Mouse (Mus musculus) hindbrain, postnatal 0 days (tissue): Measurements from ENCODE around the gene Tmem11. TPM values are rescaled to one million over a fixed set of nuclear protein-coding genes. Genes with fewer than 3 reads are reported as not detected.

Experiments
- ATAC-seq: fragments of 200-750 bp; cut with Nextera tagmentation; 2 replicates; pipeline ENCODE4 v1.8.0; 2017; ENCODE audit warnings: mild to moderate bottlenecking, moderate TSS enrichment, moderate library complexity
- DNase-seq: peaks from one replicate; pipeline ENCODE4 v3.0.0-alpha.2; 2015; ENCODE audit warnings: low spot score
- H3K27ac ChIP-seq: fragments of 300-500 bp; sonication (generic); 2 replicates; pipeline ENCODE4 v1.5.1; 2014; ENCODE audit warnings: mild to moderate bottlenecking
- H3K27me3 ChIP-seq: fragments of 300-500 bp; sonication (generic); 2 replicates; pipeline ENCODE4 v1.6.1; 2014; ENCODE audit warnings: low read length, mixed read lengths; ENCODE audit not compliant: insufficient read depth
- H3K36me3 ChIP-seq: fragments of 300-500 bp; sonication (generic); 2 replicates; pipeline ENCODE4 v1.6.1; 2014; ENCODE audit warnings: low read length, mixed read lengths; ENCODE audit not compliant: insufficient read depth
- H3K4me1 ChIP-seq: fragments of 300-500 bp; sonication (generic); 2 replicates; pipeline ENCODE4 v1.6.1; 2014; ENCODE audit warnings: antibody characterized with exemption, low read length, mixed read lengths; ENCODE audit not compliant: insufficient read depth
- H3K4me2 ChIP-seq: fragments of 300-500 bp; sonication (generic); 2 replicates; pipeline ENCODE4 v1.6.1; 2014; ENCODE audit warnings: low read depth, mild to moderate bottlenecking, low read length, moderate library complexity, mixed read lengths
- H3K4me3 ChIP-seq: fragments of 300-500 bp; sonication (generic); 2 replicates; pipeline ENCODE4 v1.5.1; 2014; ENCODE audit warnings: low read length
- H3K9ac ChIP-seq: fragments of 300-500 bp; sonication (generic); replicated peaks from 2 replicates; pipeline ENCODE4 v1.6.1; 2014; ENCODE audit warnings: mild to moderate bottlenecking, low read length, moderate library complexity, mixed read lengths
- H3K9me3 ChIP-seq: fragments of 300-500 bp; sonication (generic); 2 replicates; pipeline ENCODE4 v1.6.1; 2016; ENCODE audit warnings: low read length, mixed read lengths
- CTCF ChIP-seq: IDR thresholded peaks from 2 replicates; pipeline ENCODE4 v1.5.1; 2016; ENCODE audit warnings: antibody characterized with exemption, control low read depth, low read depth
- WGBS: fragments of 180-500 bp; shearing (Covaris S2); extraction: QIAGEN DNeasy Blood & Tissue Kit; methylation state at CpG from one replicate; pipeline ENCODE4 v1.1.7; 2014; 5-methylcytosine and 5-hydroxymethylcytosine counted together
- polyA plus RNA-seq: library from polyadenylated mRNA; unstranded; fragments of >200 nt; fragmentation: Nextera tagmentation; extraction: Ambion mirVana; gene quantifications from 2 replicates; pipeline ENCODE4 v1.2.1, GENCODE M21; 2015
- total RNA-seq: library from RNA; depleted of rRNA; stranded (reverse); fragments of >200 nt; gene quantifications from 2 replicates; pipeline ENCODE4 v1.2.3, GENCODE M21; 2014

The Tmem11 gene
- total and polyA plus RNA-seq, 2 experiments from 2014 or later: 57.1 to 72.0 TPM

DNA sequence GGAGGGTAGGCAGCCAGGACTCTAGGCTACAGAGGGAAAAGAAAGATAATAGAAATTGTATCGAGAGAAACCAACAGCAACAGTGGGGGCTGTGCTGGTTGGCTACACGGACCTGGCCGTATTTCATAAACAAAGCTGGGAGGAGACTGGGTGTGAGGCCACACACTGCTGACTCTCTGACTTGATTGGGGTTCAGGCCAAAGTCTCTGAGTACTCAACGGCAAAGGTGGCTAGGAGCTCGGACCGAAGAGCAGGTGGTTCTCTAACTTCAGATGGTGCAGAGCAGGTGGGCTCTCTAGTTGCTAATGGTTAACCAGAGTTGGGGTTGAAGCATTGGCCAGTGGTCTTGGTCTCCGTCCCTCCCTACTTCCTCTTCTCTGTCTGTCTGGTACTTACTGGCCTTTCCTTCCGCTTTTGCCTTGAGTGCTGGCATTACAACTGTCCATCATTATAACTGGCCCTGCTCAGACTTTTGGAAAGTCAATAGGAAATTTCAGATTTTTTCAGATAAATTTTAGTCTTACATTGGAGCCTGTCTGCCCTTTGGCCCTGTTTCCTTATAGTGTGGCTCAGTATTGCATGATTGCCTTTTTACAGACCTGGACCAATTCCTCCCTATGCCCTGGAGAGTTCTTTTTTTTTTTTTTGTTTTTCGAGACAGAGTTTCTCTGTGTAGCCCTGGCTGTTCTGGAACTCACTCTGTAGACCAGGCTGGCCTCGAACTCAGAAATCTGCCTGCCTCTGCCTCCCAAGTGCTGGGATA lies 41.2 kb downstream of the Tmem11 start:
- Histone ChIP-seq H3K4me2 (no peak overlapping the region), H3K9ac (no peak overlapping the region), H3K27ac (no peak overlapping the region), H3K27me3 (no peaks in the 10 kb centered on the region), H3K4me3 (no peak overlapping the region), H3K36me3 (no peaks in the 10 kb centered on the region; the same call in 1 of the 2 replicates), H3K4me1 (no peaks in the 10 kb centered on the region), H3K9me3 (no peaks in the 10 kb centered on the region)
- WGBS: 91% methylated on average over 10 of the region's 10 CpGs
- ATAC-seq (no peak), DNase-seq (no peak)
- no peak for TF ChIP-seq CTCF

DNA sequence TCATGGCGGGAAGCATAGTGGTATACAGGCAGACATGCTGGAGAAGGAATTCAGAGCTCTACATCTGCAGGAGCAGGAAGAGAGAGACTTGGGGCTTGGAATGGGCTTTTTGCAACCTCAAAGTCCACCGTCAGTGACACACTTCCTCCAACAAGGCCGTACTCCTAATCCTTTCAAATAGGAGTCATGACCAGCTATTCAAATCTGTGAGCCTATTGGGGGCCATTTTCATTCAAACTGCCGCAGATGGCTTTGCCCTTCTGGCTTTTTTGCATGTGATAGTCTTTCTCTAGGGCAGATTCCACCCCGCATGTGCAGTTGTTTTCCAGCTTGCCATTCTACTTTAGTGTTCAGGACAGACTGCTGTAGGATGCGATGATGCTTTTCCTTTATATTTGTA lies 42.2 kb downstream of the Tmem11 start:
- DNase-seq: no peak
- Histone ChIP-seq H3K4me1 (no peaks in the 10 kb centered on the region), H3K4me2 (no peak overlapping the region), H3K9me3 (no peaks in the 10 kb centered on the region), H3K9ac (no peak overlapping the region), H3K36me3 (no peaks in the 10 kb centered on the region; the same call in 1 of the 2 replicates), H3K4me3 (no peak overlapping the region), H3K27ac (no peak overlapping the region), H3K27me3 (no peaks in the 10 kb centered on the region)
- TF ChIP-seq CTCF: no peak
- ATAC-seq: no peak
- WGBS: 96% methylated on average over 6 of the region's 6 CpGs

DNA sequence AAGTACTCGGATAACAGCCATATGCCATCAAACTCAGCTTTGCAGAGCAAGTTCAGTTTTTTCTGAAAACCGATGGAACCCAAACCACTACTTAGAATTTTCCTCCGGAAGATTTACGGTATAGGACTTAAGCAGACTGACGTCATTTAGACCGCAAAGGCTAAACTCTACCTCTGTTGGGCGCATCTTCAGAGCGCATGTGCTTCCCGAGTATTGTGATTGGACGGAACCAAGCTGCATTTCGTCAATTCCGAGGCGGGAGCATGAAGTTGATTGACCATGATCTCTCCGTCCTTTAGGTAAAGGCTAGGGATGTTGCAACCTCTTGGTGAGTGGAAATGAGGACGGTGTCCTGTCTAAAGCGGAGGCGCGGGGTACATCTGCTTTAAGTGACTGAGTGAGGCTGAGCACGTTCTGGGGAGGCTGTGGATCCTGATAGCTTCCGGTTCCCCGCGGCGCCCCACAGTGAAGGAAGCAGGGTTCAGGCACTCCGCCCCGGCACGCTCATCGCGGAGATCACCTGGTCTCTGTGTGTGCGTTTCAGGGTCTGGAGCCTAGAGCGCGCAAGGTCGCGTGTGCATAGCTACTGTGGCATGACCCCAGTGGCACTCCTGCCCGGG lies 48.5 kb downstream of the Tmem11 start, which contains the start of gene Dhrs7b:
Gene Dhrs7b (plus strand): TSS at position 199 of the 620 bp plus-strand sequence.
- Histone ChIP-seq H3K4me3 (peak within 1 kb of the TSS; percentile 53), H3K27ac (peak within 1 kb of the TSS; percentile 89), H3K9me3 (no peaks in the 10 kb centered on the region), H3K27me3 (no peaks in the 10 kb centered on the region), H3K9ac (peak within 1 kb of the TSS; percentile 62), H3K4me1 (peaks cover 9% of the 10 kb centered on the region), H3K36me3 (no peaks in the 10 kb centered on the region), H3K4me2 (peak within 1 kb of the TSS; percentile 84)
- DNase-seq (peak; percentile 95), ATAC-seq (peak; percentile 98)
- WGBS: under 1% methylated on average over 34 of the region's 34 CpGs
- 0 out of 2 replicates have a peak, but pooled peaks have one; percentile 16 for TF ChIP-seq CTCF

DNA sequence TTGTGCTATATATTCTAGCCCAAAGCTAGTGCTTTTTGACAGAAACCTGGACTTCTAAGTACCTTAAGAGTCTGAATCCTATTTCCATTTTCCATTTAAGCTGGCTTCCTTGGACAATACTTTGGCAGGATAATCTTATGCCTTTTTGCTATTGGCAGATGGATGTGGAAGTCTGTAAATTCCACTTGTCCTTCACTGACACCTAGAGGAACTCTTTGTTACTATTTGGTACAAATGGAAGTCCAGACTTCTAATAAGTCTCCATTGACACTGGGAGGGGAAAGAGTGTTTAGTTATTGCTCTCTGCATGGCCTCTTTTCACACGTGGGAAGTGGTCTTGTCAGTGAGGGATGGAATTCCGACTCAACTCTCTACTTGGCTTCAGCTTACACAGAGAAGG lies 50.2 kb downstream of the Tmem11 start:
- peak; percentile 45 for DNase-seq
- Histone ChIP-seq H3K9ac (no peak overlapping the region), H3K36me3 (no peaks in the 10 kb centered on the region), H3K9me3 (no peaks in the 10 kb centered on the region), H3K4me2 (no peak overlapping the region), H3K4me1 (peaks cover 9% of the 10 kb centered on the region), H3K4me3 (no peak overlapping the region), H3K27me3 (no peaks in the 10 kb centered on the region), H3K27ac (no peak overlapping the region)
- peak; percentile 52 for TF ChIP-seq CTCF
- 33% methylated on average over 2 of the region's 2 CpGs for WGBS
- ATAC-seq: no peak

DNA sequence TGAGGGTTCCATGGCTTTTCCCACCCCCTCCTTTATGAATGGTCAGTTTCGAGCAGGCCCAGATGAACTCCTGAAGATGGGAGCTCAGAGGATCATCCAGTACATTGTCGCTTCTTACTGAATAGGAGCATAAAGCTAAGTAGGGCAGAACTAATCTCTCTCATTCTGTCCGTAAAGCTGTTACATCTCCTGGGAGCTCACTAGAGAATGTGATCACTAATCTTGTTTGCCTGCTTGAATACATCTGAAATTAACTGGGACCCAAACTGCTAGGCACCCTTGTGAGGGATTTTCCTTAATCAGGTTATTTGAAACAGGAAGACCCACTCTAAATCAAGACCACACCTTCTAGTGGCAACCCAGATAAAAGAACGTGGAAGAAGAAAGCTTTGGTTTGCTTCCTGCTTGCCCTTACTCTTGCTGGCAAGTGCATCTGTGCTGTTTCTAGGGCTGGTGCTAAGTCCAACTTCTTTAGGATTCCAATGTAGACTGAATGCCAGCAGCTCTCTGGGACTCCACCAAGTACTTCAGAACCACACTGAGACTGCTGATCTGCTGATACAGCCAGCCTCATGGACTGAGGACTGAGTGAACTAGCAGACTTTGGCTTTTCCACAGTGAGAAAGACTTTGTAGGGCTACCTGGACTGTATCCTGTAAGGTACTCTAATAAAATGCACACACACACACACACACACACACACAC lies 51.7 kb downstream of the Tmem11 start:
- Histone ChIP-seq H3K4me1 (peaks cover 9% of the 10 kb centered on the region), H3K4me2 (no peak overlapping the region), H3K36me3 (no peaks in the 10 kb centered on the region), H3K9ac (no peak overlapping the region), H3K27me3 (no peaks in the 10 kb centered on the region), H3K4me3 (no peak overlapping the region), H3K27ac (no peak overlapping the region), H3K9me3 (no peaks in the 10 kb centered on the region)
- peak; percentile 7 for DNase-seq
- WGBS: 34% methylated on average over 4 of the region's 4 CpGs
- no peak for TF ChIP-seq CTCF
- no peak for ATAC-seq

DNA sequence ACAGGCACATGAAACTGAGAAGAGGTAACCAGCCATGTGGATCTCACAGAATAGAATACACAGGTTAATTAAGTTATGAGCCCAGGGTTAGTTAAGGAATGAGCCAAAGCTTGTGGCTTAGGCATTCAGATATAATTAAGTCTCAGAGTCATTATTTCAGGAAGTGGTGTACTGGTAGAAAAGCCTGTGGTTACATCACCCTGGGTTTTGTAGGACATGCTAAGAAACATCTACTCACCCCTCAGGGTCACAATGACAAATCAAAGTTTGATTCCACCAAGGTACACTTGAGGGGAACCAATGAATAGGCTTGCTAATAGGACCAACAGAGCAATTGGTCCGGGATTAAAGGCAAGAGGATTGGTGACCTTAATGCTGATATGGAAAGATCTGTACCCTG lies 52.4 kb downstream of the Tmem11 start:
- 44% methylated on average over 1 of the region's 1 CpGs for WGBS
- no peaks in the 10 kb centered on the region for H3K36me3 ChIP-seq
- H3K4me2 ChIP-seq: no peak overlapping the region
- TF ChIP-seq CTCF: no peak
- no peaks in the 10 kb centered on the region for H3K9me3 ChIP-seq
- no peak for ATAC-seq
- H3K4me3 ChIP-seq: no peak overlapping the region
- H3K27me3 ChIP-seq: no peaks in the 10 kb centered on the region
- no peak overlapping the region for H3K9ac ChIP-seq
- H3K4me1 ChIP-seq: peaks cover 8% of the 10 kb centered on the region
- no peak for DNase-seq
- H3K27ac ChIP-seq: no peak overlapping the region
